Mouse (Mus musculus) spleen, adult 2 months (tissue): ENCODE measurements at regions not wholly inside any gene's neighbourhood (a gene's known extent, or its start where the extent isn't known, plus 50 kb on each side); places are given as distances from the start of the nearest gene placed in this dataset.

Experiments
- DNase-seq, 2 experiments: peaks; one replicate each; pipeline versions ENCODE4 v3.0.0 to v3.0.0-alpha.2; 2012 to 2021; ENCODE audit warnings: low spot score in 2 of 2, low read depth in 1 of 2
- H3K27ac ChIP-seq: fragments of 200-500 bp; 2 replicates; pipeline ENCODE4 v1.5.1; 2012; ENCODE audit warnings: low read length, inconsistent platforms; ENCODE audit not compliant: insufficient read depth
- H3K27me3 ChIP-seq: fragments of 200-500 bp; 2 replicates; pipeline ENCODE4 v1.6.1; 2012; ENCODE audit warnings: mild to moderate bottlenecking, moderate library complexity, low read length, inconsistent platforms; ENCODE audit not compliant: control insufficient read depth, insufficient read depth
- H3K36me3 ChIP-seq: fragments of 200-500 bp; 2 replicates; pipeline ENCODE4 v1.6.1; 2012; ENCODE audit warnings: mild to moderate bottlenecking, low read length, inconsistent platforms; ENCODE audit not compliant: control insufficient read depth, insufficient read depth
- H3K4me1 ChIP-seq: fragments of 200-500 bp; 2 replicates; pipeline ENCODE4 v1.6.1; 2011; ENCODE audit warnings: inconsistent platforms; ENCODE audit not compliant: control insufficient read depth, insufficient read depth, insufficient read length
- H3K4me3 ChIP-seq: fragments of 200-500 bp; 2 replicates; pipeline ENCODE4 v1.5.1; 2011; ENCODE audit warnings: mild to moderate bottlenecking, inconsistent platforms; ENCODE audit not compliant: insufficient read depth, insufficient read length; ENCODE audit errors: extremely low read depth
- CTCF ChIP-seq: fragments of 200-500 bp; IDR thresholded peaks from 2 replicates; pipeline ENCODE4 v1.5.1; 2011; ENCODE audit warnings: mild to moderate bottlenecking, inconsistent platforms; ENCODE audit not compliant: insufficient read depth, insufficient read length, insufficient replicate concordance; ENCODE audit errors: extremely low read depth
- POLR2A ChIP-seq: fragments of 200-500 bp; IDR thresholded peaks from 2 replicates; pipeline ENCODE4 v1.6.1; 2011; ENCODE audit warnings: low read depth, low read length, inconsistent platforms
- WGBS: fragments of 180-500 bp; shearing (Covaris S2); methylation state at CpG from one replicate; pipeline ENCODE4 v1.1.7; 2018; 5-methylcytosine and 5-hydroxymethylcytosine counted together

- no peak for DNase-seq
- WGBS, result 28% methylated on average over 4 of the region's 4 CpGs
Measured at GRCm38 (mm10) chr3:52404636-52405035, 136.5 kb downstream of the Foxo1 start.

DNA sequence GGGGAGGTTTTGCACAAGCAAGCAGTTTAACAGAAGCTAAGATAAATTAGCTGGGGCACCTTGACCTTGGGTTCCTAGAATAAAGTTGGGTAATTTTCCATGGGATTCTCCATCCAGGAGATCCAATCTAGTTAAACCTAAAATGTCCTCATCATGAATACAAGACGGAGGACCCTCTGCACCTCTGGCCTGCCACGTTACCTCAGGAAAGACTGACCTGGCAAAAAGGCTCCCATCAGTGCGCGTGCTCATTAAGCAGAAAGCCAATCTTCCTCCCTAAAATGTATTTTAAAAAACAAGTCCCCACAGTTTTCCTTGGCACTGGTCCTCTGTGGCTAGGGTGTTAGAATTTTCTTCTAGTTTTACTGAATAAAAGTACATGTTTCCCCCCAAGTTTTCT is 134.9 kb downstream of the Foxo1 start:
- no peak overlapping the region for H3K4me3 ChIP-seq
- H3K36me3 ChIP-seq, result no peaks in the 10 kb centered on the region
- TF ChIP-seq CTCF (no peak), POLR2A (no peak)
- H3K27me3 ChIP-seq, result no peaks in the 10 kb centered on the region
- peaks cover 19% of the 10 kb centered on the region; the same call in 1 of the 2 replicates for H3K4me1 ChIP-seq
- WGBS, result 95% methylated on average over 4 of the region's 4 CpGs
- no peak overlapping the region for H3K27ac ChIP-seq
- DNase-seq, result no peak

More at GRCm38 (mm10) chr3:52404636-52405035, 136.5 kb downstream of the Foxo1 start:
- Histone ChIP-seq H3K36me3 (no peaks in the 10 kb centered on the region), H3K4me3 (no peak overlapping the region), H3K4me1 (peaks cover 11% of the 10 kb centered on the region; the same call in 1 of the 2 replicates), H3K27ac (no peak overlapping the region), H3K27me3 (no peaks in the 10 kb centered on the region)
- TF ChIP-seq CTCF, result no peak
- TF ChIP-seq POLR2A, result no peak
